ENCODE assay signal across 36 mouse cellular contexts in the genomic region with DNA sequence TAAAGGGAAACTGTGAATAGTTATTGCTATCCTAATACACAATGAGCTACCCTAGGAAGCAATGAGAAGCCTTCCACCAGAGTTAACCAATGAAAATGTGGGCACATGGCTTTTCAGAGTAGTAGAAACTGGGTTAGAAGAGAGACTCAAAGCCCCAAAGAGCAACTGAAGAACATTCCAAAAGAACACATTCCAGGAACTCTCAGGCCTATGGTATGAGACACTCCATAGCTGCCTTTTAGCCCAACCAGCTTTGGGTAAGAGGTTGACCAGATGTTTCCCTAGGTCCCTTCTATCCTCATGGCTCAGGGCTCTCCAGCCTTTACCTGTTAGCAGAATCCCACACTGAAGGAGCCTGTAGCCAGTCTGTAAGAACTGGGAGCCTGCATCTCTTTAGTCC. TPM values are rescaled to one million over a fixed set of nuclear protein-coding genes. Genes with fewer than 3 reads are reported as not detected.
"Had no signal": no experiment of that assay in that cellular context is flagged by ENCODE, and none has a peak within 500 bp of the region (broad histone marks: within the 10 kb centered on the region; RNA-seq: fewer than 3 reads in every experiment).

No protein-coding gene starts in this region.

- H3K4me1 ChIP-seq: limb, embryonic 13.5 days; limb, embryonic 15.5 days; liver, embryonic 12.5 days; liver, embryonic 13.5 days; liver, embryonic 15.5 days; lung, embryonic 15.5 days; megakaryocyte, embryonic 14.5 days; midbrain, embryonic 12.5 days; midbrain, embryonic 13.5 days; midbrain, embryonic 15.5 days; neural tube, embryonic 12.5 days had no signal

- H3K27me3 ChIP-seq: limb, embryonic 12.5 days; limb, embryonic 13.5 days; limb, embryonic 15.5 days; liver, embryonic 12.5 days; liver, embryonic 13.5 days; liver, embryonic 15.5 days; lung, embryonic 15.5 days; midbrain, embryonic 12.5 days; midbrain, embryonic 13.5 days; midbrain, embryonic 15.5 days; neural tube, embryonic 12.5 days had no signal

- H3K9me3 ChIP-seq: limb, embryonic 10.5 days; limb, embryonic 12.5 days; limb, embryonic 13.5 days; limb, embryonic 15.5 days; liver, embryonic 12.5 days; liver, embryonic 13.5 days; liver, embryonic 15.5 days; lung, embryonic 15.5 days; megakaryocyte, embryonic 14.5 days; midbrain, embryonic 12.5 days; midbrain, embryonic 13.5 days; midbrain, embryonic 15.5 days; neural tube, embryonic 12.5 days had no signal

- DNase-seq: left cerebral cortex, postnatal 4 days; liver; liver, embryonic 13.5 days; liver, postnatal 0 days; lung, adult 18-20 months; lung, adult 2 months; lung, embryonic 14.5 days; lung, postnatal 10 days; lung, postnatal 14 days; lung, postnatal 36 days; lung, postnatal 4 days; midbrain, embryonic 14.5 days had no signal

- H3K9ac ChIP-seq: limb, embryonic 12.5 days; limb, embryonic 13.5 days; limb, embryonic 15.5 days; liver, embryonic 12.5 days; liver, embryonic 13.5 days; liver, embryonic 14.5 days; liver, embryonic 15.5 days; liver, postnatal 0 days; lung, embryonic 14.5 days; lung, embryonic 15.5 days; midbrain, embryonic 12.5 days; midbrain, embryonic 13.5 days; midbrain, embryonic 15.5 days; neural tube, embryonic 12.5 days had no signal

- H3K27ac ChIP-seq: left cerebral cortex, adult 2 months; limb, embryonic 10.5 days; limb, embryonic 12.5 days; limb, embryonic 13.5 days; limb, embryonic 15.5 days; liver, embryonic 12.5 days; liver, embryonic 13.5 days; liver, embryonic 14.5 days; liver, embryonic 15.5 days; lung, embryonic 15.5 days; macrophage; midbrain, embryonic 12.5 days; midbrain, embryonic 13.5 days; midbrain, embryonic 15.5 days; neural tube, embryonic 12.5 days had no signal

- ATAC-seq: liver, embryonic 12.5 days; liver, postnatal 0 days; midbrain, embryonic 13.5 days; midbrain, embryonic 15.5 days; midbrain, embryonic 16.5 days had no signal

- H3K4me2 ChIP-seq: limb, embryonic 12.5 days; limb, embryonic 13.5 days; limb, embryonic 15.5 days; liver, embryonic 11.5 days; liver, embryonic 12.5 days; liver, embryonic 13.5 days; liver, embryonic 15.5 days; lung, embryonic 14.5 days; lung, embryonic 15.5 days; midbrain, embryonic 12.5 days; midbrain, embryonic 13.5 days; midbrain, embryonic 15.5 days; neural tube, embryonic 12.5 days had no signal

- H3K4me3 ChIP-seq: left cerebral cortex, adult 2 months; limb, embryonic 10.5 days; limb, embryonic 12.5 days; limb, embryonic 13.5 days; limb, embryonic 15.5 days; liver, embryonic 12.5 days; liver, embryonic 13.5 days; liver, embryonic 15.5 days; lung, embryonic 15.5 days; megakaryocyte, embryonic 14.5 days; midbrain, embryonic 12.5 days; midbrain, embryonic 13.5 days; midbrain, embryonic 15.5 days; myocyte; neural tube, embryonic 12.5 days had no signal

- H3K36me3 ChIP-seq: limb, embryonic 10.5 days; limb, embryonic 12.5 days; limb, embryonic 13.5 days; limb, embryonic 15.5 days; liver, embryonic 12.5 days; liver, embryonic 13.5 days; liver, embryonic 15.5 days; lung, embryonic 15.5 days; midbrain, embryonic 12.5 days; midbrain, embryonic 13.5 days; midbrain, embryonic 15.5 days; neural tube, embryonic 12.5 days had no signal

RNA-seq across cellular contexts. Expression of a gene that starts 11.5 kb away (rescaled TPM):
- polyA plus RNA-seq: limb, embryonic 10.5 days; limb, embryonic 11.5 days; limb, embryonic 12.5 days; limb, embryonic 13.5 days; limb, embryonic 14.5 days; limb, embryonic 15.5 days; liver, adult 2 months; liver, embryonic 12.5 days; liver, embryonic 13.5 days; liver, embryonic 14.5 days; liver, embryonic 15.5 days; liver, postnatal 0 days; lung, adult 2 months; lung, embryonic 14.5 days; lung, embryonic 15.5 days; lung, embryonic 16.5 days; macrophage; midbrain, embryonic 12.5 days; midbrain, embryonic 13.5 days; midbrain, embryonic 14.5 days; midbrain, embryonic 15.5 days; midbrain, embryonic 16.5 days; midbrain, postnatal 0 days; myocyte; neural tube, embryonic 11.5 days; neural tube, embryonic 12.5 days had no signal

RNA-seq across cellular contexts. Expression of a gene that starts 46.7 kb away (rescaled TPM):
- polyA plus RNA-seq: macrophage, myocyte had no signal
